Mouse (Mus musculus) intestine, postnatal 0 days (tissue): ENCODE results near the gene Spcs2. TPM values are rescaled to one million over a fixed set of nuclear protein-coding genes. Genes with fewer than 3 reads are reported as not detected.

Source experiments
- ATAC-seq: fragments of 200-750 bp; cut with Nextera tagmentation; 2 replicates; pipeline ENCODE4 v1.8.0; 2017; ENCODE audit warnings: mild to moderate bottlenecking, moderate TSS enrichment, moderate library complexity
- H3K27ac ChIP-seq: fragments of 300-500 bp; sonication (generic); 2 replicates; pipeline ENCODE4 v1.5.1; 2014; ENCODE audit warnings: mild to moderate bottlenecking, low read depth, low read length, moderate library complexity
- H3K27me3 ChIP-seq: fragments of 300-500 bp; sonication (generic); replicated peaks from 2 replicates; pipeline ENCODE4 v1.6.1; 2014; ENCODE audit warnings: low read length, mixed read lengths; ENCODE audit not compliant: control insufficient read depth, insufficient read depth
- H3K36me3 ChIP-seq: fragments of 300-500 bp; sonication (generic); 2 replicates; pipeline ENCODE4 v1.6.1; 2014; ENCODE audit warnings: mild to moderate bottlenecking, moderate library complexity; ENCODE audit not compliant: control insufficient read depth, insufficient read depth
- H3K4me1 ChIP-seq: fragments of 300-500 bp; sonication (generic); replicated peaks from 2 replicates; pipeline ENCODE4 v1.6.1; 2014; ENCODE audit warnings: antibody characterized with exemption, low read length, mixed read lengths; ENCODE audit not compliant: control insufficient read depth, insufficient read depth
- H3K4me2 ChIP-seq: fragments of 300-500 bp; sonication (generic); replicated peaks from 2 replicates; pipeline ENCODE4 v1.6.1; 2014; ENCODE audit warnings: low read depth, mild to moderate bottlenecking, moderate library complexity
- H3K4me3 ChIP-seq: fragments of 300-500 bp; sonication (generic); 2 replicates; pipeline ENCODE4 v1.5.1; 2014; ENCODE audit warnings: low read depth, low read length
- H3K9ac ChIP-seq: fragments of 300-500 bp; sonication (generic); 2 replicates; pipeline ENCODE4 v1.6.1; 2014; ENCODE audit warnings: mild to moderate bottlenecking, low read depth, low read length
- H3K9me3 ChIP-seq: fragments of 300-500 bp; sonication (generic); 2 replicates; pipeline ENCODE4 v1.6.1; 2016; ENCODE audit warnings: mixed run types; ENCODE audit not compliant: control insufficient read depth
- CTCF ChIP-seq: sonication (generic); IDR thresholded peaks from 2 replicates; pipeline ENCODE4 v1.5.1; 2016; ENCODE audit warnings: low read depth, mild to moderate bottlenecking, control low read depth, antibody characterized with exemption, moderate library complexity
- WGBS: fragments of 180-500 bp; shearing (Covaris S2); extraction: QIAGEN DNeasy Blood & Tissue Kit; methylation state at CpG from one replicate; pipeline ENCODE4 v1.1.7; 2014; 5-methylcytosine and 5-hydroxymethylcytosine counted together
- polyA plus RNA-seq: library from polyadenylated mRNA; unstranded; fragments of >200 nt; fragmentation: Nextera tagmentation; extraction: Ambion mirVana; gene quantifications from 2 replicates; pipeline ENCODE4 v1.2.1, GENCODE M21; 2015

Spcs2 gene
- polyA plus RNA-seq, 1 experiment from 2014 or later = 238 TPM

- H3K36me3 ChIP-seq = peaks cover 10% of the 10 kb centered on the region; the same call in 1 of the 2 replicates
- no peaks in the 10 kb centered on the region for H3K9me3 ChIP-seq
- no peak overlapping the region for H3K27ac ChIP-seq
- no peak for ATAC-seq
- 70% methylated on average over 2 of the region's 2 CpGs for WGBS
- H3K4me2 ChIP-seq = no peak overlapping the region
- H3K9ac ChIP-seq = no peak overlapping the region
- H3K4me1 ChIP-seq = no peaks in the 10 kb centered on the region
- no peaks in the 10 kb centered on the region for H3K27me3 ChIP-seq
- no peak for TF ChIP-seq CTCF
- H3K4me3 ChIP-seq = no peak overlapping the region
Observed at GRCm38 (mm10) chr7:99833846-99834222, 29.4 kb downstream of the Spcs2 start.

GRCm38 (mm10) chr7:99833115-99833845, 30.0 kb downstream of the Spcs2 start:
- H3K4me2 ChIP-seq = no peak overlapping the region
- H3K9me3 ChIP-seq = no peaks in the 10 kb centered on the region
- H3K9ac ChIP-seq = no peak overlapping the region
- no peaks in the 10 kb centered on the region for H3K27me3 ChIP-seq
- H3K4me1 ChIP-seq = no peaks in the 10 kb centered on the region
- WGBS = 55% methylated on average over 5 of the region's 5 CpGs
- H3K36me3 ChIP-seq = peaks cover 5% of the 10 kb centered on the region; the same call in 1 of the 2 replicates
- H3K4me3 ChIP-seq = no peak overlapping the region
- no peak for TF ChIP-seq CTCF
- no peak for ATAC-seq
- no peak overlapping the region for H3K27ac ChIP-seq

- Histone ChIP-seq H3K4me3 (peak within 1 kb of the TSS; percentile 52), H3K27ac (peak within 1 kb of the TSS; percentile 78), H3K27me3 (no peaks in the 10 kb centered on the region), H3K36me3 (no peaks in the 10 kb centered on the region), H3K9ac (peak within 1 kb of the TSS; percentile 50), H3K4me2 (peak within 1 kb of the TSS; percentile 71), H3K9me3 (no peaks in the 10 kb centered on the region), H3K4me1 (0 out of 2 replicates have a peak, but pooled peaks cover 4% of the 10 kb centered on the region)
- under 1% methylated on average over 26 of the region's 26 CpGs for WGBS
- ATAC-seq = peak; percentile 92
- TF ChIP-seq CTCF = peak; percentile 62
Observed at GRCm38 (mm10) chr7:99828083-99828570, 35.1 kb downstream of the Spcs2 start, which contains the start of gene Neu3. Neu3 (minus strand) TSS chr7:99828417.

- WGBS = 53% methylated on average over 6 of the region's 6 CpGs
- Histone ChIP-seq H3K27ac (0 out of 2 replicates have a peak overlapping the region, but pooled peaks have one; percentile 70), H3K4me2 (peak overlapping the region; percentile 71), H3K9me3 (no peaks in the 10 kb centered on the region), H3K4me3 (no peak overlapping the region), H3K36me3 (no peaks in the 10 kb centered on the region), H3K27me3 (no peaks in the 10 kb centered on the region), H3K4me1 (0 out of 2 replicates have a peak, but pooled peaks cover 4% of the 10 kb centered on the region), H3K9ac (no peak overlapping the region)
- TF ChIP-seq CTCF = no peak
- ATAC-seq = no peak
Observed at GRCm38 (mm10) chr7:99826096-99826495, 37.2 kb downstream of the Spcs2 start.

- 0 out of 2 replicates have a peak overlapping the region, but pooled peaks have one; percentile 1 for H3K4me3 ChIP-seq
- no peak for TF ChIP-seq CTCF
- H3K27me3 ChIP-seq = no peaks in the 10 kb centered on the region
- H3K36me3 ChIP-seq = no peaks in the 10 kb centered on the region
- 0 out of 2 replicates have a peak, but pooled peaks cover 4% of the 10 kb centered on the region for H3K4me1 ChIP-seq
- peak overlapping the region; percentile 71 for H3K4me2 ChIP-seq
- peak overlapping the region; percentile 70; the same call in 1 of the 2 replicates for H3K27ac ChIP-seq
- WGBS = 66% methylated on average over 9 of the region's 9 CpGs
- ATAC-seq = 0 out of 2 replicates have a peak, but pooled peaks have one; percentile 20
- no peak overlapping the region for H3K9ac ChIP-seq
- no peaks in the 10 kb centered on the region for H3K9me3 ChIP-seq
Observed at GRCm38 (mm10) chr7:99825511-99825910, 37.8 kb downstream of the Spcs2 start.

GRCm38 (mm10) chr7:99824649-99825483, 38.4 kb downstream of the Spcs2 start:
- Histone ChIP-seq H3K36me3 (no peaks in the 10 kb centered on the region), H3K9me3 (no peaks in the 10 kb centered on the region), H3K27ac (peak overlapping the region; percentile 70), H3K27me3 (no peaks in the 10 kb centered on the region), H3K9ac (no peak overlapping the region), H3K4me2 (peak overlapping the region; percentile 71), H3K4me1 (0 out of 2 replicates have a peak, but pooled peaks cover 4% of the 10 kb centered on the region), H3K4me3 (0 out of 2 replicates have a peak overlapping the region, but pooled peaks have one; percentile 1)
- peak; percentile 68 for ATAC-seq
- no peak for TF ChIP-seq CTCF
- 42% methylated on average over 16 of the region's 16 CpGs for WGBS
